Comparison of ENCODE assay signal across 10 mouse cellular contexts in genomic region chr19:24958531-24958930, GRCm38 (mm10). TPM values are rescaled to one million over a fixed set of nuclear protein-coding genes. Genes with fewer than 3 reads are reported as not detected.
A peak's percentile ranks its signal among the peaks of the same experiment; 100 is the strongest.
DNase-seq lines count a peak whose midpoint lies in the region; ATAC-seq and TF ChIP-seq lines count a peak whose summit lies in the region.
"Had no signal": no experiment of that assay in that cellular context is flagged by ENCODE, and none has a peak within 500 bp of the region (broad histone marks: within the 10 kb centered on the region; RNA-seq: fewer than 3 reads in every experiment).

No protein-coding gene starts in this region.

- TF ChIP-seq POLR2A in MEL (IDR thresholded peaks at IDR 0.05; ENCODE audit: control insufficient read depth in 1 of 2, insufficient read depth in 1 of 2, low read depth in 1 of 2, low read length in 2 of 2, poor library complexity in 1 of 2) = no peak

- peak in 2 of 3 experiments; percentile 36 to 79; a peak in 3 of 6 replicates for TF ChIP-seq CTCF in MEL (IDR thresholded peaks at IDR 0.05 in 2 of 3, conservative IDR thresholded peaks at IDR 0.05 in 1 of 3; ENCODE audit: control insufficient read depth in 1 of 3, insufficient read depth in 1 of 3, low read depth in 2 of 3, low read length in 3 of 3, poor library complexity in 1 of 3, severe bottlenecking in 1 of 3)

- peaks cover 16% of the 10 kb centered on the region for H3K36me3 ChIP-seq in hindbrain, embryonic 14.5 days (replicated peaks; ENCODE audit: control insufficient read depth, insufficient read depth)
- peaks cover 38% of the 10 kb centered on the region for H3K36me3 ChIP-seq in hindbrain, embryonic 10.5 days
- H3K36me3 ChIP-seq in MEL (ENCODE audit: control insufficient read depth in 1 of 2, insufficient read depth in 2 of 2, low read length in 2 of 2) = peaks cover 0 to 7% of the 10 kb centered on the region in 2 experiments; a peak in 3 of 4 replicates

- peaks cover 5% of the 10 kb centered on the region for H3K79me2 ChIP-seq in MEL (ENCODE audit: control insufficient read depth, insufficient read depth, low read length, poor library complexity)

- H3K4me2 ChIP-seq in hindbrain, embryonic 14.5 days (replicated peaks) = no peak overlapping the region
- H3K4me2 ChIP-seq: embryonic facial prominence, embryonic 13.5 days; limb, embryonic 12.5 days had no signal

- WGBS in hindbrain, embryonic 14.5 days = 40% methylated on average over 3 of the region's 3 CpGs
- WGBS in hindbrain, embryonic 10.5 days = 41% methylated on average over 3 of the region's 3 CpGs
- WGBS in large intestine, adult 2 months = 27% methylated on average over 3 of the region's 3 CpGs

- no peaks in the 10 kb centered on the region for H3K27me3 ChIP-seq in hindbrain, embryonic 14.5 days (ENCODE audit: control insufficient read depth, insufficient read depth, low read length)
- no peaks in the 10 kb centered on the region for H3K27me3 ChIP-seq in hindbrain, embryonic 10.5 days (ENCODE audit: insufficient read depth, poor library complexity, severe bottlenecking)
- H3K27me3 ChIP-seq in MEL (ENCODE audit: control insufficient read depth in 1 of 2, insufficient read depth in 2 of 2, low read length in 2 of 2) = no peaks in the 10 kb centered on the region
- H3K27me3 ChIP-seq: embryonic facial prominence, embryonic 13.5 days; limb, embryonic 12.5 days had no signal

- no peak overlapping the region for H3K4me3 ChIP-seq in hindbrain, embryonic 14.5 days (replicated peaks; ENCODE audit: low read length)
- H3K4me3 ChIP-seq in hindbrain, embryonic 10.5 days = no peak overlapping the region
- H3K4me3 ChIP-seq in MEL (ENCODE audit: control insufficient read depth in 1 of 2, insufficient read depth in 1 of 2, low read depth in 2 of 2, low read length in 2 of 2) = no peak overlapping the region
- H3K4me3 ChIP-seq: embryonic facial prominence, embryonic 13.5 days; limb, embryonic 12.5 days had no signal

- H3K9ac ChIP-seq in hindbrain, embryonic 14.5 days = no peak overlapping the region
- no peak overlapping the region for H3K9ac ChIP-seq in MEL (ENCODE audit: control insufficient read depth, low read depth, low read length, poor library complexity, severe bottlenecking)
- H3K9ac ChIP-seq: embryonic facial prominence, embryonic 13.5 days; limb, embryonic 12.5 days had no signal

- peaks cover 5% of the 10 kb centered on the region for H3K4me1 ChIP-seq in hindbrain, embryonic 14.5 days (replicated peaks; ENCODE audit: control insufficient read depth, insufficient read depth, low read length)
- H3K4me1 ChIP-seq in hindbrain, embryonic 10.5 days (replicated peaks) = peaks cover 13% of the 10 kb centered on the region
- peaks cover 0 to 7% of the 10 kb centered on the region in 2 experiments; a peak in 1 of 4 replicates for H3K4me1 ChIP-seq in MEL (ENCODE audit: control insufficient read depth in 1 of 2, insufficient read depth in 2 of 2, low read length in 2 of 2)

- no peak overlapping the region for H3K27ac ChIP-seq in hindbrain, embryonic 14.5 days
- no peak overlapping the region for H3K27ac ChIP-seq in hindbrain, embryonic 10.5 days
- H3K27ac ChIP-seq in MEL (ENCODE audit: control insufficient read depth, low read depth, low read length) = no peak overlapping the region
- H3K27ac ChIP-seq: embryonic facial prominence, embryonic 13.5 days; limb, embryonic 12.5 days had no signal

- peak; percentile 80 for DNase-seq in hindbrain, embryonic 14.5 days (ENCODE audit: low spot score)
- DNase-seq in hindbrain, embryonic 10.5 days (ENCODE audit: low spot score) = no peak
- DNase-seq in A20 (ENCODE audit: low read depth, low spot score) (peak; percentile 76), MEL (ENCODE audit: low read depth, low spot score) (peak; percentile 86)
- peak; percentile 47 for DNase-seq in large intestine, adult 2 months (ENCODE audit: low read depth, low spot score)
- no peak for DNase-seq in gastrocnemius, postnatal 10 days
- no peak for DNase-seq in testis, postnatal 10 days (ENCODE audit: low spot score)
- DNase-seq: right cerebral cortex, postnatal 14 days had no signal

- peak; percentile 89 for TF ChIP-seq RAD21 in MEL (IDR thresholded peaks at IDR 0.05; ENCODE audit: low read depth, low read length)

- no peak for TF ChIP-seq EP300 in MEL (IDR thresholded peaks at IDR 0.05; ENCODE audit: low read depth in 1 of 2, low read length in 2 of 2)

- ATAC-seq in hindbrain, embryonic 14.5 days (ENCODE audit: low FRiP score) = no peak

- H3K9me3 ChIP-seq in hindbrain, embryonic 14.5 days (ENCODE audit: control insufficient read depth, low read length) = no peaks in the 10 kb centered on the region
- no peaks in the 10 kb centered on the region for H3K9me3 ChIP-seq in hindbrain, embryonic 10.5 days
- no peaks in the 10 kb centered on the region for H3K9me3 ChIP-seq in MEL (replicated peaks; ENCODE audit: insufficient read depth, low read length)
- H3K9me3 ChIP-seq: embryonic facial prominence, embryonic 13.5 days; limb, embryonic 12.5 days had no signal

TF ChIP-seq in MEL, 35 proteins besides CTCF, POLR2A, EP300 and RAD21:
- TF ChIP-seq ETS1 (IDR thresholded peaks at IDR 0.05; ENCODE audit: low read depth, low read length) = no peak
- TF ChIP-seq TBP (IDR thresholded peaks at IDR 0.05; ENCODE audit: low read depth, low read length) = no peak
- peak; percentile 86 for TF ChIP-seq SMC3 (IDR thresholded peaks at IDR 0.05; ENCODE audit: low read depth, low read length)
- TF ChIP-seq HCFC1 (IDR thresholded peaks at IDR 0.05; ENCODE audit: low read depth, low read length) = 0 out of 2 replicates have a peak, but pooled peaks have one; percentile 22
- TF ChIP-seq ZC3H11A (IDR thresholded peaks at IDR 0.05; ENCODE audit: low read depth, low read length) = peak; percentile 88
- TF ChIP-seq USF2 (IDR thresholded peaks at IDR 0.05; ENCODE audit: borderline replicate concordance in 1 of 2, insufficient read depth in 1 of 2, low read depth in 1 of 2, low read length in 2 of 2) = no peak
TF ChIP-seq in MEL: peak in this region for 3.

RNA-seq across cellular contexts. Expression of gene Cbwd1, which starts 2.9 kb away (rescaled TPM):
- polyA plus RNA-seq in hindbrain, embryonic 14.5 days (2014; fragmentation: Nextera tagmentation; extraction: Ambion mirVana) = 11.4 and 12.7 TPM in 2 replicates
- polyA plus RNA-seq in hindbrain, embryonic 10.5 days (2016; fragmentation: Nextera tagmentation; extraction: Ambion mirVana) = 18.5 and 22.3 TPM in 2 replicates
- 20.5 and 24.0 TPM in 2 replicates for total RNA-seq in MEL (2012; rRNA removed)
- polyA plus RNA-seq in MEL (2012; ENCODE audit: insufficient read depth in 1 of 2, insufficient read length in 2 of 2, low read depth in 1 of 2, low replicate concordance in 2 of 2, missing spikeins in 1 of 2) = 10 to 100 TPM in 1 of 2 experiments, not detected in 1; 14.2 TPM
- 1.3 and 1.6 TPM in 2 replicates for polyA plus RNA-seq in large intestine, adult 2 months (2012; rRNA removed)
- total RNA-seq in gastrocnemius, postnatal 10 days (2021) = 10 to 100 TPM; 12.1 to 14.1 TPM

RNA-seq across cellular contexts. Expression of gene Dock8, which starts 40.8 kb away (rescaled TPM):
- 0.74 and 1.8 TPM in 2 replicates for polyA plus RNA-seq in hindbrain, embryonic 14.5 days (2014; fragmentation: Nextera tagmentation; extraction: Ambion mirVana)
- polyA plus RNA-seq in hindbrain, embryonic 10.5 days (2016; fragmentation: Nextera tagmentation; extraction: Ambion mirVana) = 1.4 and 2.2 TPM in 2 replicates
- total RNA-seq in MEL (2012; rRNA removed) = 16.1 and 17.8 TPM in 2 replicates
- polyA plus RNA-seq in MEL (2012; ENCODE audit: insufficient read depth in 1 of 2, insufficient read length in 2 of 2, low read depth in 1 of 2, low replicate concordance in 2 of 2, missing spikeins in 1 of 2) = 10 to 100 TPM in 1 of 2 experiments, not detected in 1; 30.1 TPM
- polyA plus RNA-seq in large intestine, adult 2 months (2012; rRNA removed) = 5.8 and 14.0 TPM in 2 replicates
- 1 to 10 TPM; 4.3 to 5.1 TPM for total RNA-seq in gastrocnemius, postnatal 10 days (2021)

RNA-seq across cellular contexts. Expression of gene Foxd4, which starts 57.5 kb away (rescaled TPM):
- polyA plus RNA-seq in hindbrain, embryonic 14.5 days (2014; fragmentation: Nextera tagmentation; extraction: Ambion mirVana) = 0.13 and 0.23 TPM in 2 replicates
- 0.24 and 0.42 TPM in 2 replicates for polyA plus RNA-seq in hindbrain, embryonic 10.5 days (2016; fragmentation: Nextera tagmentation; extraction: Ambion mirVana)
- not detected in 2 replicates for total RNA-seq in MEL (2012; rRNA removed)
- under 1 TPM in 1 of 2 experiments, not detected in 1; 0.04 TPM for polyA plus RNA-seq in MEL (2012; ENCODE audit: insufficient read depth in 1 of 2, insufficient read length in 2 of 2, low read depth in 1 of 2, low replicate concordance in 2 of 2, missing spikeins in 1 of 2)
- polyA plus RNA-seq in large intestine, adult 2 months (2012; rRNA removed) = not detected in 2 replicates
- total RNA-seq in gastrocnemius, postnatal 10 days (2021) = not detected
- polyA plus RNA-seq: embryonic facial prominence, embryonic 13.5 days; limb, embryonic 12.5 days had no signal

Comparison
In these comparisons a context has a peak if more than half of its experiments do, and no peak if none do; other contexts are left out.
1. DNase-seq: peak in hindbrain, embryonic 14.5 days (single experiment), A20 (single experiment), MEL (single experiment) and large intestine, adult 2 months (single experiment); none in hindbrain, embryonic 10.5 days (single experiment), gastrocnemius, postnatal 10 days (single experiment) and testis, postnatal 10 days (single experiment).